In genomic region chr8:120498349-120498831, GRCm38 (mm10) we compare ENCODE assay signal across 8 mouse cellular contexts.
DNase-seq lines count a peak whose midpoint lies in the region; ATAC-seq and TF ChIP-seq lines count a peak whose summit lies in the region.

No protein-coding gene starts in this region.

- H3K4me2 ChIP-seq in forebrain, embryonic 16.5 days (ENCODE audit: low read length), result peak overlapping the region; percentile 40
- H3K4me2 ChIP-seq in liver, embryonic 15.5 days, result peak overlapping the region; percentile 90

- no peaks in the 10 kb centered on the region for H3K27me3 ChIP-seq in cerebellum, adult 2 months (ENCODE audit: control insufficient read depth, insufficient read depth, low read length)
- no peaks in the 10 kb centered on the region for H3K27me3 ChIP-seq in C2C12 (ENCODE audit: control insufficient read depth, insufficient read depth, insufficient read length)
- H3K27me3 ChIP-seq in forebrain, embryonic 16.5 days (replicated peaks; ENCODE audit: control insufficient read depth, insufficient read depth, low read length), result no peaks in the 10 kb centered on the region
- no peaks in the 10 kb centered on the region for H3K27me3 ChIP-seq in liver, embryonic 15.5 days

- 35% methylated on average over 4 of the region's 4 CpGs for WGBS in cerebellum, adult 2 months
- 20% methylated on average over 4 of the region's 4 CpGs for WGBS in forebrain, embryonic 16.5 days
- 12% methylated on average over 4 of the region's 4 CpGs for WGBS in liver, embryonic 15.5 days (ENCODE audit: insufficient replicate concordance)

- peaks cover 28% of the 10 kb centered on the region for H3K79me3 ChIP-seq in C2C12 (ENCODE audit: low read depth)

- DNase-seq in cerebellum, adult 2 months, result peak in 1 of 2 experiments; percentile 52
- no peak for DNase-seq in cerebellum, postnatal 4 days (ENCODE audit: low spot score in 2 of 2)
- DNase-seq in lung, adult 18-20 months, result no peak
- no peak for DNase-seq in ovary, postnatal 10 days (ENCODE audit: low spot score)

- peak overlapping the region; percentile 82 for H3K27ac ChIP-seq in cerebellum, adult 2 months (ENCODE audit: insufficient read depth, low read length)
- H3K27ac ChIP-seq in forebrain, embryonic 16.5 days (ENCODE audit: low read length), result peak overlapping the region; percentile 54
- H3K27ac ChIP-seq in liver, embryonic 15.5 days (replicated peaks), result peak overlapping the region; percentile 89

- H3K79me2 ChIP-seq in C2C12 (ENCODE audit: control insufficient read depth, insufficient read depth), result peaks cover 93% of the 10 kb centered on the region

- peak; percentile 15; the same call in 1 of the 2 replicates for ATAC-seq in forebrain, embryonic 16.5 days
- ATAC-seq in liver, embryonic 15.5 days (ENCODE audit: insufficient read depth), result peak; percentile 80
- ATAC-seq in CD4-positive, CD25-positive, alpha-beta regulatory T cell, adult 4 months, result no peak

- no peaks in the 10 kb centered on the region for H3K9me3 ChIP-seq in forebrain, embryonic 16.5 days (ENCODE audit: control insufficient read depth, low read length)
- H3K9me3 ChIP-seq in liver, embryonic 15.5 days (replicated peaks), result no peaks in the 10 kb centered on the region

- H3K4me1 ChIP-seq in cerebellum, adult 2 months (ENCODE audit: control insufficient read depth, insufficient read depth, low read length), result peaks cover 70% of the 10 kb centered on the region
- peaks cover 84% of the 10 kb centered on the region for H3K4me1 ChIP-seq in forebrain, embryonic 16.5 days (replicated peaks; ENCODE audit: control insufficient read depth, insufficient read depth, low read length)
- peaks cover 99% of the 10 kb centered on the region for H3K4me1 ChIP-seq in liver, embryonic 15.5 days (replicated peaks)

- H3K9ac ChIP-seq in forebrain, embryonic 16.5 days (replicated peaks; ENCODE audit: low read depth, low read length), result peak overlapping the region; percentile 36; the same call in 1 of the 2 replicates
- H3K9ac ChIP-seq in liver, embryonic 15.5 days, result peak overlapping the region; percentile 52

- H3ac ChIP-seq in C2C12 (ENCODE audit: control insufficient read depth, insufficient read length, low read depth), result peak overlapping the region; percentile 50

- H3K36me3 ChIP-seq in C2C12 (ENCODE audit: control insufficient read depth, insufficient read depth), result no peaks in the 10 kb centered on the region
- no peaks in the 10 kb centered on the region for H3K36me3 ChIP-seq in forebrain, embryonic 16.5 days (ENCODE audit: control insufficient read depth, insufficient read depth)
- 0 out of 2 replicates have a peak, but pooled peaks cover 11% of the 10 kb centered on the region for H3K36me3 ChIP-seq in liver, embryonic 15.5 days (replicated peaks)

- no peak for TF ChIP-seq CTCF in cerebellum, adult 2 months (IDR thresholded peaks at IDR 0.05; ENCODE audit: borderline replicate concordance, insufficient read depth, low read depth, low read length)
- no peak for TF ChIP-seq CTCF in C2C12 (IDR thresholded peaks at IDR 0.05; ENCODE audit: control insufficient read depth, insufficient read depth, insufficient read length)

- peak overlapping the region; percentile 13 for H3K4me3 ChIP-seq in cerebellum, adult 2 months (replicated peaks; ENCODE audit: insufficient read depth, low read depth, low read length)
- no peak overlapping the region for H3K4me3 ChIP-seq in C2C12 (ENCODE audit: insufficient read depth, poor library complexity, severe bottlenecking)
- no peak overlapping the region for H3K4me3 ChIP-seq in forebrain, embryonic 16.5 days (replicated peaks; ENCODE audit: low read length)
- peak overlapping the region; percentile 54 for H3K4me3 ChIP-seq in liver, embryonic 15.5 days (replicated peaks)

- no peak for TF ChIP-seq POLR2A in cerebellum, adult 2 months (IDR thresholded peaks at IDR 0.05; ENCODE audit: borderline replicate concordance, insufficient read depth, low read length)

TF ChIP-seq in C2C12, 6 proteins besides CTCF, POLR2A, EP300 and RAD21:
- TF ChIP-seq CEBPB (IDR thresholded peaks at IDR 0.05; ENCODE audit: low read depth), result no peak
- TF ChIP-seq MYOD1 (IDR thresholded peaks at IDR 0.05; ENCODE audit: control insufficient read depth, insufficient read length, low read depth), result no peak
- TF ChIP-seq MAX (IDR thresholded peaks at IDR 0.05), result no peak
- TF ChIP-seq USF1 (IDR thresholded peaks at IDR 0.05; ENCODE audit: low read depth), result no peak
- TF ChIP-seq FOSL1 (IDR thresholded peaks at IDR 0.05; ENCODE audit: insufficient read depth, low read length, poor library complexity, severe bottlenecking), result no peak
- TF ChIP-seq MYOG (IDR thresholded peaks at IDR 0.05; ENCODE audit: control insufficient read depth, extremely low read depth, insufficient read length), result no peak

Comparison
In these comparisons a context has a peak if more than half of its experiments do, and no peak if none do; other contexts are left out.
1. H3K4me3 ChIP-seq: peak in cerebellum, adult 2 months (single experiment) and liver, embryonic 15.5 days (single experiment); none in C2C12 (single experiment) and forebrain, embryonic 16.5 days (single experiment).
2. Peak in every context shown above with its lines, with median percentiles within 50 percentile points of each other: H3K27ac ChIP-seq.